In genomic region chr10:116789096-116789495, GRCm38 (mm10) we compare ENCODE assay signal across 9 mouse cellular contexts.
DNase-seq lines count a peak whose midpoint lies in the region; ATAC-seq and TF ChIP-seq lines count a peak whose summit lies in the region.
"Had no signal": no experiment of that assay in that cellular context is flagged by ENCODE, and none has a peak within 500 bp of the region (broad histone marks: within the 10 kb centered on the region; RNA-seq: fewer than 3 reads in every experiment).

No protein-coding gene starts in this region.

- H3K4me3 ChIP-seq in intestine, postnatal 0 days (ENCODE audit: low read depth, low read length) = no peak overlapping the region
- H3K4me3 ChIP-seq in intestine, embryonic 16.5 days (ENCODE audit: low read length) = no peak overlapping the region
- H3K4me3 ChIP-seq in C2C12 (ENCODE audit: insufficient read depth, poor library complexity, severe bottlenecking) = no peak overlapping the region
- no peak overlapping the region for H3K4me3 ChIP-seq in neural tube, embryonic 15.5 days (replicated peaks)
- H3K4me3 ChIP-seq: erythroblast, embryonic 14.5 days had no signal

- H3K27ac ChIP-seq in intestine, postnatal 0 days (ENCODE audit: low read depth, low read length) = no peak overlapping the region
- H3K27ac ChIP-seq in intestine, embryonic 16.5 days (ENCODE audit: low read length) = no peak overlapping the region
- no peak overlapping the region for H3K27ac ChIP-seq in neural tube, embryonic 15.5 days (replicated peaks)

- no peaks in the 10 kb centered on the region for H3K79me2 ChIP-seq in C2C12 (ENCODE audit: control insufficient read depth, insufficient read depth)

- no peak overlapping the region for H3ac ChIP-seq in C2C12 (ENCODE audit: control insufficient read depth, insufficient read length, low read depth)

- peaks cover 3% of the 10 kb centered on the region; the same call in 1 of the 2 replicates for H3K36me3 ChIP-seq in intestine, postnatal 0 days (ENCODE audit: control insufficient read depth, insufficient read depth)
- H3K36me3 ChIP-seq in intestine, embryonic 16.5 days (ENCODE audit: control insufficient read depth, insufficient read depth, low read length) = no peaks in the 10 kb centered on the region
- H3K36me3 ChIP-seq in C2C12 (ENCODE audit: control insufficient read depth, insufficient read depth) = no peaks in the 10 kb centered on the region
- no peaks in the 10 kb centered on the region for H3K36me3 ChIP-seq in neural tube, embryonic 15.5 days

- no peak overlapping the region for H3K4me2 ChIP-seq in intestine, postnatal 0 days (replicated peaks; ENCODE audit: low read depth)
- H3K4me2 ChIP-seq in intestine, embryonic 16.5 days (ENCODE audit: low read depth, low read length) = no peak overlapping the region
- H3K4me2 ChIP-seq in neural tube, embryonic 15.5 days = no peak overlapping the region

- in situ Hi-C loops in Patski (cut with MboI; ENCODE audit: low pct_unique_long_range_greater_than_20kb) = loop anchor here (10.0 kb wide), 1 partner anchor 454 kb away; no protein-coding TSS in a partner anchor

- DNase-seq in Patski (ENCODE audit: low read depth, low spot score) = no peak
- DNase-seq in kidney, postnatal 14 days = peak; percentile 8
- peak; percentile 29 for DNase-seq in right cerebral cortex, postnatal 4 days
- no peak for DNase-seq in urinary bladder, postnatal 10 days (ENCODE audit: low spot score)

- H3K27me3 ChIP-seq in intestine, postnatal 0 days (replicated peaks; ENCODE audit: control insufficient read depth, insufficient read depth, low read length) = no peaks in the 10 kb centered on the region
- no peaks in the 10 kb centered on the region for H3K27me3 ChIP-seq in intestine, embryonic 16.5 days (replicated peaks; ENCODE audit: control insufficient read depth, insufficient read depth, low read length)
- H3K27me3 ChIP-seq in C2C12 (ENCODE audit: control insufficient read depth, insufficient read depth, insufficient read length) (no peaks in the 10 kb centered on the region), Patski (no peaks in the 10 kb centered on the region)
- H3K27me3 ChIP-seq in neural tube, embryonic 15.5 days (replicated peaks) = no peaks in the 10 kb centered on the region

- CTCF ChIA-PET in Patski (lab: Charles Lee) = interaction anchor here (0.9 to 2.1 kb wide), 9 partner anchors 10 to 459 kb away, joined by 3 to 6 read pairs (median 4); no protein-coding TSS in a partner anchor

- no peaks in the 10 kb centered on the region for H3K9me3 ChIP-seq in intestine, postnatal 0 days (ENCODE audit: control insufficient read depth)
- H3K9me3 ChIP-seq in intestine, embryonic 16.5 days (ENCODE audit: control insufficient read depth, low read length) = no peaks in the 10 kb centered on the region
- no peaks in the 10 kb centered on the region for H3K9me3 ChIP-seq in neural tube, embryonic 15.5 days (replicated peaks)

- H3K79me3 ChIP-seq in C2C12 (ENCODE audit: low read depth) = no peaks in the 10 kb centered on the region

- no peak for ATAC-seq in intestine, postnatal 0 days
- ATAC-seq in intestine, embryonic 16.5 days = no peak
- ATAC-seq in Patski = no peak
- no peak for ATAC-seq in neural tube, embryonic 15.5 days (ENCODE audit: low FRiP score)

- POLR2A ChIA-PET in Patski (lab: Charles Lee) = no interaction called here

- H3K4me1 ChIP-seq in intestine, postnatal 0 days (replicated peaks; ENCODE audit: control insufficient read depth, insufficient read depth, low read length) = no peaks in the 10 kb centered on the region
- H3K4me1 ChIP-seq in intestine, embryonic 16.5 days (ENCODE audit: control insufficient read depth, insufficient read depth, low read length) = no peaks in the 10 kb centered on the region
- no peaks in the 10 kb centered on the region for H3K4me1 ChIP-seq in neural tube, embryonic 15.5 days

- peak; percentile 75 for TF ChIP-seq CTCF in intestine, postnatal 0 days (IDR thresholded peaks at IDR 0.05; ENCODE audit: low read depth)
- TF ChIP-seq CTCF in C2C12 (IDR thresholded peaks at IDR 0.05; ENCODE audit: control insufficient read depth, insufficient read depth, insufficient read length) (peak; percentile 21), Patski (IDR thresholded peaks at IDR 0.05) (peak; percentile 82)

- H3K9ac ChIP-seq in intestine, postnatal 0 days (ENCODE audit: low read depth, low read length) = no peak overlapping the region
- no peak overlapping the region for H3K9ac ChIP-seq in intestine, embryonic 16.5 days (ENCODE audit: low read depth, low read length)
- H3K9ac ChIP-seq in neural tube, embryonic 15.5 days (replicated peaks) = no peak overlapping the region

TF ChIP-seq in C2C12, 6 proteins besides CTCF, POLR2A, EP300 and RAD21:
- no peak for TF ChIP-seq MAX (IDR thresholded peaks at IDR 0.05)
- no peak for TF ChIP-seq FOSL1 (IDR thresholded peaks at IDR 0.05; ENCODE audit: insufficient read depth, low read length, poor library complexity, severe bottlenecking)
- TF ChIP-seq MYOD1 (IDR thresholded peaks at IDR 0.05; ENCODE audit: control insufficient read depth, insufficient read length, low read depth) = no peak

Comparison
In these comparisons a context has a peak if more than half of its experiments do, and no peak if none do; other contexts are left out.
1. CTCF ChIP-seq: peak in every context shown above with its lines; median percentile 82 in Patski; 75 in intestine, postnatal 0 days; 21 in C2C12.
2. DNase-seq: peak in kidney, postnatal 14 days (single experiment) and right cerebral cortex, postnatal 4 days (single experiment); none in Patski (single experiment) and urinary bladder, postnatal 10 days (single experiment).